Mouse (Mus musculus) myocyte (in vitro differentiated cells): ENCODE data around the gene Lamb3.
A peak's percentile ranks its signal among the peaks of the same experiment; 100 is the strongest.

Source experiments
- MAX ChIP-seq: IDR thresholded peaks from one replicate; pipeline ENCODE4 v1.6.1; 2011; ENCODE audit warnings: low read depth, mild to moderate bottlenecking, control low read depth
- MYOD1 ChIP-seq, 3 experiments: IDR thresholded peaks; one replicate each; pipeline ENCODE4 v1.6.1; 2011; ENCODE audit warnings: control low read depth in 2 of 3, low read depth in 2 of 3, mild to moderate bottlenecking in 2 of 3, moderate library complexity in 1 of 3; ENCODE audit not compliant: insufficient read length in 2 of 3, control insufficient read depth in 1 of 3
- MYOG ChIP-seq, 3 experiments: IDR thresholded peaks; one replicate each; pipeline ENCODE4 v1.6.1; 2011; ENCODE audit warnings: control low read depth in 2 of 3, low read depth in 2 of 3, mild to moderate bottlenecking in 2 of 3; ENCODE audit not compliant: insufficient read length in 2 of 3, control insufficient read depth in 1 of 3, insufficient read depth in 1 of 3
- POLR2A ChIP-seq: IDR thresholded peaks from one replicate; pipeline ENCODE4 v1.6.1; 2011; ENCODE audit warnings: low read depth, mild to moderate bottlenecking, control low read depth, moderate library complexity; ENCODE audit not compliant: insufficient read length
- REST ChIP-seq: IDR thresholded peaks from one replicate; pipeline ENCODE4 v1.6.1; 2011; ENCODE audit warnings: mild to moderate bottlenecking, control low read depth, moderate library complexity; ENCODE audit not compliant: insufficient read depth, insufficient read length

- TF ChIP-seq MYOD1 (IDR thresholded peaks at IDR 0.05; ENCODE audit: control insufficient read depth in 1 of 3, insufficient read length in 2 of 3, low read depth in 2 of 3) (peak; percentile 53 to 81 (median 63)), REST (no peak), MAX (no peak), POLR2A (no peak), MYOG (IDR thresholded peaks at IDR 0.05; ENCODE audit: control insufficient read depth in 1 of 3, insufficient read depth in 1 of 3, insufficient read length in 2 of 3, low read depth in 2 of 3) (peak in 2 of 3 experiments; percentile 68 to 90)
Measured at GRCm38 (mm10) chr1:193203821-193204220, 3.7 kb upstream of the Lamb3 start.
